Mouse (Mus musculus) splenic B cell, adult 2 months (primary cell): ENCODE results near the gene Bap1.

Source experiments
- DNase-seq: peaks from one replicate; pipeline ENCODE4 v3.0.0-alpha.2; 2011; ENCODE audit warnings: low read depth, low spot score
- H3K27me3 ChIP-seq: 2 replicates; pipeline ENCODE4 v1.6.1; 2012; ENCODE audit warnings: mild to moderate bottlenecking, low read length, moderate library complexity, mixed read lengths; ENCODE audit not compliant: control insufficient read depth, poor library complexity, insufficient read depth, severe bottlenecking
- H3K36me3 ChIP-seq: 2 replicates; pipeline ENCODE4 v1.6.1; 2012; ENCODE audit warnings: mild to moderate bottlenecking, low read length, moderate library complexity, mixed read lengths; ENCODE audit not compliant: control insufficient read depth, poor library complexity, insufficient read depth, severe bottlenecking

The Bap1 gene

DNA sequence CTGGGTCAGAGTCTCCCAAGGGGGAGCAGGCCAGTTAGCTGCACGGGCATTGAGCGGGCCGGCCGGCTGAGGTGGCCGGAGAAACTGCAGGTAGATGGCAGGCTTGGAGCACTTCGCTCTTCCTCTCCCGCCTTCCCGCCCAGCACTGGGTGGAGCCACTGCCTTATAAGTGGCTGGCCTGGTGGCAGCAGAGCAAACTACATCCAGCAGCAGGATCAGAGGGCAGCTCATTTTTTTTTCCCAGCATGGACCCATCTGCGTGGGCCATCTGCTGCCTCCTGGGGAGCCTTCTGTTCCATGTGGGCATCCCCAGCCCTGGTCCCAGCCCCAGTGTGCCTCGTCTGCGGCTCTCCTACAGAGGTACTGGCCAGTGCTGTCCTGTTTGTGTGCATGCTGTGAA is 33.6 kb upstream of the Bap1 start, which contains the start of gene Sema3g:
Gene Sema3g, plus strand, starts transcription at position 195 of the 400 bp plus-strand sequence.
- Histone ChIP-seq H3K36me3 (no peaks in the 10 kb centered on the region), H3K27me3 (no peaks in the 10 kb centered on the region)
- DNase-seq: peak; percentile 70

GRCm38 (mm10) chr14:31226978-31227377 is 24.3 kb upstream of the Bap1 start:
- DNase-seq: no peak
- no peaks in the 10 kb centered on the region for H3K36me3 ChIP-seq
- no peaks in the 10 kb centered on the region for H3K27me3 ChIP-seq

- H3K27me3 ChIP-seq: no peaks in the 10 kb centered on the region
- peak; percentile 61 for DNase-seq
- H3K36me3 ChIP-seq: no peaks in the 10 kb centered on the region
These were observed 23.0 kb upstream of the Bap1 start for GRCm38 (mm10) chr14:31228234-31228633.

DNA sequence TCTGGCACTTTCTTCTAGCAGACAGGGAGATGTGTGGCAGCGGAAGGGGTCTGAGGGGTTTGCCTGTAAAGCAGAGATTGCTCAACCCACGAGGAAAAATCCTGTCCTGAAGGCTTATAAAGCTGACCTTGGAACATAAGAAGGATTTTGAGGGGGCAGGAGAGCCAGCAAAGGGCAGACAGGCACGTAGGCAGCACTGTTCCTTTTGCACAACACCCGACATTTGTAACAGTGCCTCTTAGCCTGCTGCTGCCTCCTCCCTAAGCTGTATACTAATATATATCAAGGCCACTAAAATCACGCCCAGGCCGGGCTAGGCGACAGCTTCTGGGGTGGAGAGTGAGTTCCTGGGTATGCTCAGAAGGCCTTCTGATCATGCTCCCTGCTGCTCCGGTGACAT is 20.8 kb upstream of the Bap1 start:
- no peak for DNase-seq
- no peaks in the 10 kb centered on the region for H3K36me3 ChIP-seq
- H3K27me3 ChIP-seq: no peaks in the 10 kb centered on the region

DNA sequence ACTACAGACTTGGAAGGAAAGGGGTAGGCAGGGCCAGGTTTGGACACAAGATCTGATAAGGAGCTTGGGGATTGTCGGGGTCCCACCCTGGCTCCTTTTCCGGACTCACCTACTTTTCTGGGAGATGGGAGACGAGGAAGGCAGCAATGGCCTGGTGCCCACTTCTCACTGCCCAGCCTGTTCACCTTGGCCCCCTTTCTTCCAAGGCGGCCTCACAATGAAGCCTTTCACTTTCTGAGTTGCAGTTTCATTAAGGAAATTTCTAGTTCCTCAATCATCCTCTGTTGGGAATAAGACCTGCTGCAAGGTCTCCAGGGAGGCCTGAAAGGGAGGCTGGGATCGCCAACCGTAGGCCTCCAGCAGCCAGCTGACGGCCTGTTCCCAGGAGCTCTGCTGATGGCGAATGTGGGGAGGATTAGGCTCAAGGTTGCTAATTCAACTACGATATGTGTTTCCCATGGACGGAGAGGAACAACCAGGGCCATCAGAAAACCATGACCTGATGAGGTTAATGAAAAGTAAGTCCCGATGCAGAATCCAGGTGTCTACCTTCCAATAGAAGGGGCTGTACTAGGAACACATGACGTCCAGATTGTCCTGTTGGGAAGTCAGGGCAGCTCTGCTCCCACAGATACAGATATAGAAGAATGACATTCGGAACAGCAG is 18.7 kb upstream of the Bap1 start:
- no peaks in the 10 kb centered on the region for H3K27me3 ChIP-seq
- no peak for DNase-seq
- no peaks in the 10 kb centered on the region for H3K36me3 ChIP-seq

- H3K36me3 ChIP-seq: no peaks in the 10 kb centered on the region
- no peak for DNase-seq
- no peaks in the 10 kb centered on the region for H3K27me3 ChIP-seq
These were observed 17.9 kb upstream of the Bap1 start for GRCm38 (mm10) chr14:31233070-31233995.

- peak; percentile 87 for DNase-seq
- Histone ChIP-seq H3K27me3 (no peaks in the 10 kb centered on the region), H3K36me3 (no peaks in the 10 kb centered on the region)
These were observed 17.2 kb upstream of the Bap1 start for GRCm38 (mm10) chr14:31233996-31234591.

DNA sequence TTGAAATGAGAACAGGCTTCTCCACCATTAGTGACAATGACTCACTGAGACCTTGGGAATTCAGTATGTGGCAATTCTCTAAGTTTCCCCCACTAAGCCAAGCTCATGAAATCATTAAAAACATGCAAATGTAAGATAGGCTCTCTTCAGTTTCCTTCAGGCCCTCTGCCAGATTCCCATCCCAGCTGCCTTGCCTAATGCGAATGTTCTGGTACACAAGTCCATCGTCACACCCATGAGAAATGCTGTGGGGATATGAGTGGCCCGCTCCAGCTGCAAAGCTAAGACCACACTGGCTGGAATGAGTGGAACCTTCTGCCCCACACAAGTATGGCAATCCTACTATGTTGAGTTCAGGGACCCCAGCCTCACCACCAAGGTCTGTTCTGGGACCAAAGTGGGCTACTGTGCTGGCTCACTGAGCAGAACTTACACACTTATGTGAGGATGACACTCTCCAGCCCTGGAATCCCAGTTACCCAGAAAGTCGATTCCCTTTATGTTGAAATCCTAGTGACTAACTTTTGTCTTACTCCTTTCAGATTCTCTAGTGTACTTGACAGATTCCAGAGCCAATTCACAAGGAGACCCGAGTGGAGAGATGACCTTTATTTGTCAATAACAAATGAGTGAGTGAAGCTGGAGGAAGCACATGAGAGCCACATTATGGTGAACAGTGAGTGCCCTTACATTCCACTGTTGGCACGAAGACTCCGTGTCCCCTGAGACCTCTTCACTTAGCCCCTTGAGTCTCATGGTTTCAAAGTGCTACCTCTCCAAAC is 14.0 kb upstream of the Bap1 start:
- H3K27me3 ChIP-seq: no peaks in the 10 kb centered on the region
- DNase-seq: no peak

DNA sequence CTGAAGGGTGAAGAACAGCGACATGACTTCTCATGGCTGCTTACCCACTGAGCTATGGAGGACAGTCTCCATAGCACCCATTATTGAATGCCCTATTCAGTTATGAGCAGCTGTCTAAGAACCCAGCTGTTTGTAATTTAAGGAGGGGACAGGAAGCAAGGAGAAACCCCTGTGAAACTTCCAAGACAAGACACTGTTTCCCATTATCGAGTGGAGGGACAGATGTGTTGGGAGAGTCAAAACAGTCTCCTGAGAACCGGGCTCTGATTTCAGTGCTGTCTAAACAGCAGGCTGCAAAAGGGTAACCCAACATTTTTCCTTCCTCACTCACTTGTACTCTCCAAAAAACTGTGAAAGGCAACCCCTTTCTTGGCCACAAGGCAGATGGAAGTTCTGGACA is 10.7 kb upstream of the Bap1 start:
- H3K36me3 ChIP-seq: peaks cover 4% of the 10 kb centered on the region; the same call in 1 of the 2 replicates
- no peak for DNase-seq
- no peaks in the 10 kb centered on the region for H3K27me3 ChIP-seq

More for the DNA sequence above, 14.0 kb upstream of the Bap1 start:
- H3K36me3 ChIP-seq: peaks cover 4% of the 10 kb centered on the region; the same call in 1 of the 2 replicates

DNA sequence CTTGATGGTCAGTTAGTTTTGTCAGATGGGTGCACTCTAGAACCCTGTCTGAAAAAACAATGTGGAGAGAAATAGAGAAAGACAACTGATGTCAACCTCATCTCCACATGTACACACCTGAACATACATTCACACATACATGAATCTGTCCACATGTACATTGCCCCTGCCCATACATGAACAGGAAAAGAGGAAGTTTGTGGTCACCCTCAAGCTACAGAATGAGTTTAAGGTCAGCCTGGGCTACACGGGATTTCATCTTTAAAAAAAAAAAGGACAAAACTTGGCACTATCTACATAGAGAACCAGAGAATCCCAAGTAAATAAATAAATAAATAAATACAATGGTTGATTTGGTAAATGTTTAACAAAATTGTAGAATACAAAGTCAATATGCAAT is 6.5 kb upstream of the Bap1 start:
- Histone ChIP-seq H3K27me3 (no peaks in the 10 kb centered on the region), H3K36me3 (peaks cover 4% of the 10 kb centered on the region; the same call in 1 of the 2 replicates)
- no peak for DNase-seq

- no peak for DNase-seq
- Histone ChIP-seq H3K36me3 (no peaks in the 10 kb centered on the region), H3K27me3 (no peaks in the 10 kb centered on the region)
These were observed 5.3 kb upstream of the Bap1 start for GRCm38 (mm10) chr14:31245946-31246345.

GRCm38 (mm10) chr14:31248396-31248795 is 2.9 kb upstream of the Bap1 start:
- no peaks in the 10 kb centered on the region for H3K27me3 ChIP-seq
- DNase-seq: no peak
- peaks cover 2% of the 10 kb centered on the region; the same call in 1 of the 2 replicates for H3K36me3 ChIP-seq

- peaks cover 5% of the 10 kb centered on the region for H3K36me3 ChIP-seq
- H3K27me3 ChIP-seq: no peaks in the 10 kb centered on the region
- no peak for DNase-seq
These were observed 797 bp upstream of the Bap1 start for GRCm38 (mm10) chr14:31250222-31251083.
